Mouse (Mus musculus): ENCODE measurements at regions not wholly inside any gene's neighbourhood (a gene's known extent, or its start where the extent isn't known, plus 50 kb on each side); places are given as distances from the start of the nearest gene placed in this dataset.

- no peak for ATAC-seq
Observed at GRCm38 (mm10) chr12:35232322-35232673, 185.3 kb downstream of the Snx13 start.

GRCm38 (mm10) chr12:35231414-35232321, 184.7 kb downstream of the Snx13 start:
- ATAC-seq = no peak

DNA sequence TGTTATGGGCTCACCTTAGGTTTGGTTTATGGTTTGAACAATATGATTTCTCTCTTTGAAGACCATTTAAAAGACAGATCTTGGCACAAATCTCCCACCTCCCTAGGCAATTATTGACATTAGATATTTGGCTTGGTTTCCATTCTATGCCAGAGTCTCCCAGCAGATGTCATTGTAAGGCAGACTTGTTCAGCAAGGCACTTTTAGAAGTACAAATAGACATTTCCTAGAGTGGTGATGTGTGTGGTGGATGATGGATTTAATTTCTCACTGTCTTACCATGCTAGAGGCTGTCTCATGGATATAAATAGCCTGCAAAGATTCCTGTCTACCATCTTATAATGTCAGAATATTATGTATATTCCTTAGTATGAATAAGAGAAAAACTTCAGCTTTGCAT, 173.4 kb downstream of the Snx13 start:
- no peak for ATAC-seq

DNA sequence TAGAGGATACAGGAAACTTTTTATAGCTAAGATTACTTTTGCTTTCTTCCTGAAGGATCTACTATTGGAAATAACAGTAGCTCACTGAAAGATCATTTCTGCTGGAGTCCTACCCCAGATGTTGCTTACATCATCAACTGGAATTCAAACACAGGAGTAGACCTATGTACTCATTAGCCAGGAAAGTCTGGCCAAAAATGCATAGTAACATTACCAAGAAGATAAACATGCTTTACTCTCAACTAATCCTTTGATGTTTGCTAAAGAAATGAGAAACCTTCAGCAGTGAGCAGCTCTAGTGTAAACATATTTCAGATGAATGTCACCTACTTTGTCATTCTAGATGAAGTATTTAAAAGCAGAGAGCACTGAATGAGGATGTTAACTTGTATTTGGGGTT, 173.0 kb downstream of the Snx13 start:
- no peak for ATAC-seq

- no peak for ATAC-seq
Observed at GRCm38 (mm10) chr12:35216725-35217124, 169.7 kb downstream of the Snx13 start.

- ATAC-seq = no peak
Observed at GRCm38 (mm10) chr12:35209399-35209798, 162.4 kb downstream of the Snx13 start.

DNA sequence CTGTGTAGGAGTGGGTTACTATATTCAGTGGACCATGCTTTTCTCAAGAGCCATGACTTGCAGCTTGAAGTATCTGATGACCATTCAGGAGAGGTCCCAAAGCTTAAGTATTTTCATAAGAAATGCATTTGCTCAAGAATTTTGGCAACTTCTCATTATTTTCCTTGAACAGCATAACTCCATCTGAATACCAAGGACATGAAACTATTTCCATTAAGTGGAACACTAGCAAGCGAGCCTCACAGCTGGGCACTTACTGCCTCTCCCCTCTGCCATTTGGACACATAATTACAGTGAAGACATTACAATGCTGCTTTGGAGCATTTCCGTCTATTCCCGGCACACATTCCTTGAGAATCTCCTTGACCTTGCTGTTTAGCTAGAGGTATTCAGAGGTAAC, 160.6 kb downstream of the Snx13 start:
- ATAC-seq = no peak

- no peak for ATAC-seq
Observed at GRCm38 (mm10) chr12:35203398-35203797, 156.4 kb downstream of the Snx13 start.

GRCm38 (mm10) chr12:35200110-35200509, 153.1 kb downstream of the Snx13 start:
- ATAC-seq = no peak

All from CD4-positive, CD25-positive, alpha-beta regulatory T cell, adult 4 months (primary cell).